Mouse (Mus musculus) liver, postnatal 0 days (tissue): ENCODE measurements around the gene Plppr1. TPM values are rescaled to one million over a fixed set of nuclear protein-coding genes. Genes with fewer than 3 reads are reported as not detected.
A peak's percentile ranks its signal among the peaks of the same experiment; 100 is the strongest.
"Not testable (repeated sequence)": the region's sequence is repeated elsewhere in the genome, so short reads cannot be mapped to it uniquely, and the experiment has no call there.

Experiments used
- ATAC-seq: fragments of 200-750 bp; cut with Nextera tagmentation; 2 replicates; pipeline ENCODE4 v1.8.0; 2017; ENCODE audit warnings: mild to moderate bottlenecking, moderate library complexity
- DNase-seq: peaks from one replicate; pipeline ENCODE4 v3.0.0-alpha.2; 2016
- H3K27ac ChIP-seq: fragments of 300-500 bp; sonication (generic); 2 replicates; pipeline ENCODE4 v1.5.1; 2014; ENCODE audit warnings: antibody characterized with exemption, moderate library complexity, mild to moderate bottlenecking, low read depth
- H3K27me3 ChIP-seq: fragments of 300-500 bp; sonication (generic); 2 replicates; pipeline ENCODE4 v1.6.1; 2014; ENCODE audit warnings: low read length, control low read depth, mixed read lengths; ENCODE audit not compliant: insufficient read depth
- H3K36me3 ChIP-seq: fragments of 300-500 bp; sonication (generic); replicated peaks from 2 replicates; pipeline ENCODE4 v1.6.1; 2014; ENCODE audit warnings: mild to moderate bottlenecking, control low read depth, low read length, moderate library complexity, mixed read lengths; ENCODE audit not compliant: insufficient read depth
- H3K4me1 ChIP-seq: fragments of 300-500 bp; sonication (generic); 2 replicates; pipeline ENCODE4 v1.6.1; 2014; ENCODE audit warnings: antibody characterized with exemption, mild to moderate bottlenecking, control low read depth; ENCODE audit not compliant: insufficient read depth
- H3K4me2 ChIP-seq: fragments of 300-500 bp; sonication (generic); 2 replicates; pipeline ENCODE4 v1.6.1; 2014; ENCODE audit warnings: low read depth, mild to moderate bottlenecking, low read length, moderate library complexity, mixed read lengths
- H3K4me3 ChIP-seq: fragments of 300-500 bp; sonication (generic); 2 replicates; pipeline ENCODE4 v1.5.1; 2014; ENCODE audit warnings: low read depth, low read length
- H3K9ac ChIP-seq: fragments of 300-500 bp; sonication (generic); replicated peaks from 2 replicates; pipeline ENCODE4 v1.6.1; 2014; ENCODE audit warnings: mild to moderate bottlenecking, moderate library complexity
- H3K9me3 ChIP-seq: fragments of 300-500 bp; sonication (generic); 2 replicates; pipeline ENCODE4 v1.6.1; 2016; ENCODE audit warnings: mild to moderate bottlenecking, control low read depth, low read length, mixed read lengths
- CTCF ChIP-seq: sonication (generic); IDR thresholded peaks from 2 replicates; pipeline ENCODE4 v1.5.1; 2016; ENCODE audit warnings: antibody characterized with exemption, low read depth
- EP300 ChIP-seq: IDR thresholded peaks from 2 replicates; pipeline ENCODE4 v1.6.1; 2016; ENCODE audit warnings: antibody characterized with exemption, low read depth, mild to moderate bottlenecking
- WGBS: fragments of 180-500 bp; shearing (Covaris S2); extraction: QIAGEN DNeasy Blood & Tissue Kit; methylation state at CpG from one replicate; pipeline ENCODE4 v1.1.7; 2014; ENCODE audit not compliant: insufficient replicate concordance; 5-methylcytosine and 5-hydroxymethylcytosine counted together
- polyA plus RNA-seq: library from polyadenylated mRNA; unstranded; fragments of >200 nt; fragmentation: Nextera tagmentation; extraction: Ambion mirVana; gene quantifications from 2 replicates; pipeline ENCODE4 v1.2.1, GENCODE M21; 2015

Plppr1 gene
- polyA plus RNA-seq, 1 experiment from 2014 or later, result 5.8 TPM

DNA sequence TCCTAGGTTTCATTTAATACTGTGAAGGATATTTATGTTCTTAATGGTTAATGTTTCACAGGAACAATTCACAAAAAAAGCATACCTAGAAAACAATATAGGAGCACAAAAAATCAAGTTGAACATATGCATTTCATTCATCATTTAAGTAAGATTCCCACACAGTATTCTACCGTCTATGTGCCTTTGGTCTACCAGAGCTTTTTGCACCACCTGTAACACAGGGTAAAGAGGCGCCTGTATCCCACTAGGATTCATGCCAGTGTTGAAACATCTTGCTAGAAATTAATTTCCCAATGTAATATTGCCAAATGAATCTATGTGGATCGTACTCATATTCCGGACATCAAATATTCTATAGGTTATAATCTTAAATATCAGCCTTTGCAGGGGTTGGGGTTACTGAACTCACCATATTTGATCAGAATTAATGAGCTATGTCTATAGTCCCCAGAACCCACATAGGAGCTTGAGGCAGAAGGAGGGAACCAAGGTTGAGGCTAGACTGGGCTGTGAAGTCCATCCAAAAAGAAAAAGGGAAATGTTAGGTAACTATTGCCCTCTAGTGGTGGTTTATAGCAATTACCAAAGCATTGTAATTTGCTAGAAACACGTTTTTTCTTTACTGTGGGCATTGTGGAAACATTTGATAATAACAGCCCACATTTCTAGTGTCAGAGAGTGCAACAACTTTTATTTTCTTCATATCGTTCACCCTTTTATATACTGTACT is 263.0 kb downstream of the Plppr1 start:
- H3K27ac ChIP-seq, result no peak overlapping the region
- WGBS, result 53% methylated on average over 6 of the region's 6 CpGs
- no peak for TF ChIP-seq EP300
- peak; percentile 79 for TF ChIP-seq CTCF
- DNase-seq (no peak), ATAC-seq (no peak)
- no peaks in the 10 kb centered on the region for H3K4me1 ChIP-seq
- H3K9ac ChIP-seq, result no peak overlapping the region
- no peaks in the 10 kb centered on the region for H3K27me3 ChIP-seq
- no peaks in the 10 kb centered on the region for H3K36me3 ChIP-seq
- no peaks in the 10 kb centered on the region for H3K9me3 ChIP-seq
- H3K4me3 ChIP-seq, result no peak overlapping the region
- no peak overlapping the region for H3K4me2 ChIP-seq

DNA sequence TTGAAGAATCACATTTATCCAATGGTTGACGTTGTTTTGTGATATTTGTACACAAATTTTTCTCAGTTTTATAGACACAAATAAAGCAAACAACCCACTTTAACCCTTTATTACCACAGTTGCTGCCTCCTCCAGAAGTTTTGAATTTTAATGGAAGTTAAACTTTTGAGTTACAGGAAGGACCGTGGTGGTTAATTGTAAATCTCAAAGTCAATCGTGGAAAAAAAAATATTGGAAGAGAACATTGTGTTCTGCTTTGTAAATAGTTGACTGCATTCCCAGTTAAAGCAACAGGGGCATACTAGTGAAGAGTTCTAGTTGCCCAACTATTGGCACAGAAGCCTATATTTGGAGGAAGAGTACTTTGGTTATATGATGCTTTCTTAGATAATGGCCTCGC is 278.9 kb downstream of the Plppr1 start:
- H3K9me3 ChIP-seq, H3K36me3 ChIP-seq, H3K4me2 ChIP-seq, H3K9ac ChIP-seq, H3K4me3 ChIP-seq, H3K4me1 ChIP-seq, H3K27me3 ChIP-seq, DNase-seq: not testable (repeated sequence)
- peak; percentile 88 for ATAC-seq
- peak overlapping the region; percentile 40; the same call in 1 of the 2 replicates for H3K27ac ChIP-seq
- WGBS, result 52% methylated on average over 3 of the region's 4 CpGs

DNA sequence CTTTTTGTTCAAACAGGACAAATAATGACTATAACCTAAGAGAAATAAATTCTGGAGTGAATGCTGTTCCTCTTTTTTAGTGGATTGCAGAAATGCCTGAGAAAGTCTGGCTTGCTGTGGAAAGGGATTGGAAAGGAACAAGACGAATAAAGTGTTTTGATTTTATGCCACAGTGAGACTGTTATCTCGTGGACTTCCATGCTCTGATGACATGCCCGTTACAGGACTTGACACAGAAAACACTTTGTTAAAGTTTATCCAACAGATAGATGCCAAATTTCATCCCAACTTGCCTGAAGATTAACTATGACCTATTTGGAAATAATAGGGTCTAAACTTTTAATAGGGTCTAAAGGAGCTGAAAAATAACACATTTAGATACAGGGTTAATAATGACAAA is 281.0 kb downstream of the Plppr1 start:
- not testable (repeated sequence) for DNase-seq, H3K27ac ChIP-seq, H3K27me3 ChIP-seq, H3K9me3 ChIP-seq, H3K4me1 ChIP-seq, H3K4me3 ChIP-seq, H3K36me3 ChIP-seq, H3K9ac ChIP-seq, H3K4me2 ChIP-seq
- peak; percentile 69; the same call in 1 of the 2 replicates for ATAC-seq
- 42% methylated on average over 3 of the region's 3 CpGs for WGBS

DNA sequence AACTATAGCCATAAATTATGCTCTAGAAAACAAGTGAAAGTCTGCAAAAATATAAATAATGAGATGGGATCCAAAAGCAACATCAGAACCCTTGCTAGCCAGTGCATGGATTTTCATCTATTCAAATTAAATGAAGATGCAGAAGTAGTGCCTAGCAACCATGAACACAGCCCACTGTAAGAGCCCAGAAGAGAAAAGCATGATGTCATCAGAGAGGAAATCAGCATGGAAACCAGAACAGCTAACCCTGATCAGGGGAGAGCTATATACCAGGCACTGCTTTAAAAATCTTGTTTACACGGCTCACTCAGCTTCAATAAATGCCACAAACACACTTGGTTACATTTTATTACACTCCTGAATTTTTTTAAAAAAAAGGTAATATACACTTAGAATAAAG is 288.9 kb downstream of the Plppr1 start:
- H3K27me3 ChIP-seq, ATAC-seq, H3K4me3 ChIP-seq, H3K9me3 ChIP-seq, H3K9ac ChIP-seq, H3K4me2 ChIP-seq, DNase-seq, H3K27ac ChIP-seq, H3K4me1 ChIP-seq, H3K36me3 ChIP-seq: not testable (repeated sequence)
- WGBS, result 60% methylated on average over 1 of the region's 1 CpGs

DNA sequence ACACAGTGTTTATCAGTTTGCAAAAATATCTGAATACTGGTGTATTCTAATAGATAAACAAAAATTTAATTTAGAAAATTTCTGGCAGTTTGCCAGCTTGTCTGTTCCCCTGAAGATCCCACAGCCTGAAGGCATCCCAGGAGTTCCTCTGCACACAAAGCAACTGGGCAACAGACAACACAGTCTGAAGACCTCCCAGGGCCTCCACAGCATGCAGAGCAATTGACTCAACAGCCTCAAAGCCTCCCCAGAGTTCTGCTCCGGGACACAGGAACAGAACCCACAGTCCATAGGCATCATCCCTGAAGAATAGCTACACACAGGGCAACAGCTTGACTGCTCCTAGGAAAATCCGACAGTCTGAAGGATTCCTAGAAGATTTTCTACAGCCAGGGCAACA is 289.6 kb downstream of the Plppr1 start:
- 69% methylated on average over 2 of the region's 2 CpGs for WGBS

DNA sequence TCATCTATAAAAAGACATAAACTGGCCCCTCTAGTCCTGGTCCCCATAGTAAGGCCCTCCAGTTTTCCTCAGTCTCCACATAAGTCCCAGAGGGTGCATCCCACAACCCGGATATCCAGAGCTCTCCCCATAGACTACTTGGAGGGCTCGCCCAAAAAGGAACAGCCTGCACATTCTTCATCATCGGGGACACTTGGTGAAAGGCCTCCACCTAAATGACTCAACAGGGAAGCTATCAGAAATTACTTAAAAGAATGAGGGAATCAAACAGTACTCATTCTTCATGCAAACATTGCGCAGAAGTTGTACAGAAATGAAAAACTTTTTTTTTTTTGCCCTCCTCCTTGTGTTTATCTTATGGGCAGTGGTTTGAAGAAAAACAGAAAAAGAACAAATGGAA is 291.4 kb downstream of the Plppr1 start:
- H3K4me1 ChIP-seq, result no peaks in the 10 kb centered on the region
- TF ChIP-seq EP300 (no peak), CTCF (no peak)
- H3K27me3 ChIP-seq, result no peaks in the 10 kb centered on the region
- no peak overlapping the region for H3K27ac ChIP-seq
- H3K4me3 ChIP-seq, result no peak overlapping the region
- WGBS, result 80% methylated on average over 4 of the region's 4 CpGs
- H3K9ac ChIP-seq, result no peak overlapping the region
- ATAC-seq (no peak), DNase-seq (no peak)
- no peaks in the 10 kb centered on the region for H3K9me3 ChIP-seq
- no peaks in the 10 kb centered on the region for H3K36me3 ChIP-seq
- H3K4me2 ChIP-seq, result no peak overlapping the region

More for the DNA sequence above, 289.6 kb downstream of the Plppr1 start:
- no peak overlapping the region for H3K4me3 ChIP-seq
- H3K4me2 ChIP-seq, result no peak overlapping the region
- no peaks in the 10 kb centered on the region for H3K36me3 ChIP-seq
- no peaks in the 10 kb centered on the region for H3K9me3 ChIP-seq
- no peak for ATAC-seq
- no peak for TF ChIP-seq EP300
- TF ChIP-seq CTCF, result no peak
- H3K4me1 ChIP-seq, result no peaks in the 10 kb centered on the region
- no peak overlapping the region for H3K9ac ChIP-seq
- DNase-seq, result no peak
- H3K27me3 ChIP-seq, result no peaks in the 10 kb centered on the region
- no peak overlapping the region for H3K27ac ChIP-seq

DNA sequence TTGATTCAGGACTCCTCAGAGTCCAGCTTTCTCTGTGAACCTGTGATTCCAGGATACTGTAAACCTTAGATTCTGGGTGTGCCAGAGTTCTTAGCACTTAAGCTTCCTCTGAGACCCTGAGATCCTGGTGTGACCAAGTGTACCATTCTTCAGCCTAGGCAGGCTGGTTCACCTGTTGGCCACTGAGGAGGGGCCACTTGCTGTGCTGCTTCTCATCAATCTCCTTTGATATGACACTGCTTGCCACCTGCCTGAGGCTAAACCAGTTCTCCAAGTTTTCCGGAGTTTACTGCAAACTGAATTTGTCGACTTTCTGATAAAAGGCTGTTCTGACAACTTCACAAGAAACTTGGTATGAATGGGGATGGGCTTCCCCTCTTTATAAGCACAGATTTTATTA is 298.0 kb downstream of the Plppr1 start:
- no peak for ATAC-seq
- WGBS, result 64% methylated on average over 2 of the region's 2 CpGs

DNA sequence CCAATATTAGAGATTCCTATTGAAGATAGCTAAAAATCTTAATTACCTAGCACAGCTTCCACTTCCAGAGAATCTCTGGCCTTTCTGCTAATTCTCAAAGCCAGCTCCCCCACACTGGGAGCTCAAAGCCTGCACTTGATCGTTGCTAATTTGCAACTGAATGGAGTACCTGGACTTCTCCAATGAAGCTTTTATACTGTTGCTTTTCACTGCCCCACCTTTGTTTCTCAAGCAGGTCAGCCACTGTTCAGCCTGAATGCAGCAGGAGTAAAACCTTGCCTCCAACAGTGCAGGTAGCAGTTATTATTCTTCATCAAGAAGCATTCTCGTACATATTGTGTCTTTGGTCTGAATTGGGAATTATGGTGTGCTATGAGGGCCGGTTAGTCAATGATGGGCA is 309.0 kb downstream of the Plppr1 start:
- H3K4me2 ChIP-seq, H3K9me3 ChIP-seq, H3K4me3 ChIP-seq, H3K4me1 ChIP-seq, DNase-seq, H3K36me3 ChIP-seq, H3K27me3 ChIP-seq, H3K9ac ChIP-seq, H3K27ac ChIP-seq, ATAC-seq: not testable (repeated sequence)
- WGBS, result 78% methylated on average over 3 of the region's 3 CpGs

More for the DNA sequence above, 298.0 kb downstream of the Plppr1 start:
- H3K27ac ChIP-seq, result no peak overlapping the region
- H3K4me3 ChIP-seq, result no peak overlapping the region
- DNase-seq, result no peak
- H3K36me3 ChIP-seq, result no peaks in the 10 kb centered on the region
- H3K4me2 ChIP-seq, result no peak overlapping the region
- no peak overlapping the region for H3K9ac ChIP-seq
- no peaks in the 10 kb centered on the region for H3K27me3 ChIP-seq
- TF ChIP-seq CTCF (no peak), EP300 (no peak)
- no peaks in the 10 kb centered on the region for H3K4me1 ChIP-seq
- H3K9me3 ChIP-seq, result no peaks in the 10 kb centered on the region; the same call in 1 of the 2 replicates

DNA sequence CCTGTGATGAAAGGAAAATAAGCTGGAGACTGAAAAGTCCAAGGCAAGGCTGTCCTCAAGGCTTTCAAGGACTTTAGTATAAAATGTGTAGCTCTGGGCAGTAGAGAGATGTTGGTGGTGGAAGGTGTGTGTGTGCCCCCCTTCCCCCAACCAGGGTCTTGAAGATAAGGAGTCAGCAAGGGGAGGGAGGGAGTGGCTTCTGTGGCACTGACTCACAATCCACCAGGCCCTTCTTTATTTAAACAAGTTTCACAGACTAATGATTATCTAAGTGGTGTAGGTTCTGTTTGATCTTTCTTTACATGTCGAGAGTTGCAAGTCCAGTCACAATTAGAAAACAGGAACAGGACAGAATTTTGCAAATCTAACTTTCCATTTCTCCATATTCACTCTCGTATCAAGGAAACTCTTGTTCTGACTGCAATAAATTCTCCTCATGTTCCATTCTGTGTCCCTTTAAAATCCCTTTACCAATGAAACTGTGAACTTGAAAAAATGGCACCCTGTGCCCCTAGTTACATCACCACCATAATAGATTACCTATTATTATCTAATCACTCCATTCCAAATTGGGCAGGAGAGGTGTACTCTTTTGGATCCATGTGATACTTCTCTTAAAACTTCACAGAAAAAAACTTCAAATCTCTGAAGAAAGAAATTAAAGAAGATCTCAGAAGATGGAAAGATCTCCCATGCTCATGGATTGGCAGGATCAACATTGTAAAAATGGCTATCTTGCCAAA is 324.7 kb downstream of the Plppr1 start:
- ATAC-seq, result peak; percentile 65
- H3K9me3 ChIP-seq, H3K36me3 ChIP-seq, H3K4me1 ChIP-seq, H3K27ac ChIP-seq, DNase-seq, H3K4me3 ChIP-seq, H3K4me2 ChIP-seq, H3K27me3 ChIP-seq, H3K9ac ChIP-seq: not testable (repeated sequence)
- 29% methylated on average over 1 of the region's 2 CpGs for WGBS
